Mouse (Mus musculus) liver, adult (tissue): ENCODE measurements around the gene Ypel5.

Source experiments
- GATA4 ChIP-seq: IDR thresholded peaks from 2 replicates; pipeline ENCODE4 v1.6.1; 2014; ENCODE audit warnings: mild to moderate bottlenecking, low read length; ENCODE audit not compliant: insufficient replicate concordance

The Ypel5 gene

GRCm38 (mm10) chr17:72881051-72881450 is 44.8 kb downstream of the Ypel5 start:
- TF ChIP-seq GATA4, result no peak

DNA sequence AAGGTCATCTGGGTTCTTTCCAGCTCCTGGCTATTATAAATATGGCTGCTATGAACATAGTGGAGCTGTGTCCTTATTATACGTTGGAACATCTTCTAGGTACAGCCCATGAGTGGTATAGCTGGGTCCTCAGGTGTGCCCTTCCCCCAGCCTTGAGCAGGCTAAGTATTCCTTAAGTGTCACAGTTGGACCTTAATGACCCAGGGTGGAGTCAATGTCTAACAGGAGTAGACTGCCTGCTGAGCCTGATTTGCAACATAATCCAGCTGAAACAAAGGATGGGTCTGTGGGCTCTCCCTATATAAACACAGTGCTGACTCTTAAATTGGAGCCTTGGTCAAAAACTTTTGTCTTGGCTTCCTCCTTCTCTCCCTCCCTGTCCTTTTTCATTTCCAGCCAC is 45.6 kb downstream of the Ypel5 start:
- TF ChIP-seq GATA4, result no peak

- TF ChIP-seq GATA4, result no peak
Observed at GRCm38 (mm10) chr17:72889556-72890397, 53.5 kb downstream of the Ypel5 start.

GRCm38 (mm10) chr17:72890398-72890898 is 54.2 kb downstream of the Ypel5 start:
- no peak for TF ChIP-seq GATA4

GRCm38 (mm10) chr17:72891556-72891955 is 55.3 kb downstream of the Ypel5 start:
- TF ChIP-seq GATA4, result no peak

DNA sequence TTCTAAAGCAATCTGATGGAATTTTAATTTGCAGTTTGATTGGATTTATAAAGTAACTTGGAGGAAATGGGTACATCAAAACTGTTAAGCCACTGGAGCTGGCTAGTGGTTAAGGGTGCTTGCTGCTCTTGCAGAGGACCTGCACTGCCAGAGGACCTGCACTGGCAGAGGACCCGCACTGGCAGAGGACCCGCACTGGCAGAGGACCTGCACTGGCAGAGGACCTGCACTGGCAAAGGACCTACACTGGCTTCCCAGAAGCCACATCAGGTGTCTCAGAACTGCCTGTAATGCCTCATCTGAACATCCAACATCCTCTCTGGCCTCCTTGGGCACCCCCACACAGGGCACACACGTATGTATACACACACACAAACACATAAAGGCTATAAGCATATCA is 59.3 kb downstream of the Ypel5 start:
- no peak for TF ChIP-seq GATA4

DNA sequence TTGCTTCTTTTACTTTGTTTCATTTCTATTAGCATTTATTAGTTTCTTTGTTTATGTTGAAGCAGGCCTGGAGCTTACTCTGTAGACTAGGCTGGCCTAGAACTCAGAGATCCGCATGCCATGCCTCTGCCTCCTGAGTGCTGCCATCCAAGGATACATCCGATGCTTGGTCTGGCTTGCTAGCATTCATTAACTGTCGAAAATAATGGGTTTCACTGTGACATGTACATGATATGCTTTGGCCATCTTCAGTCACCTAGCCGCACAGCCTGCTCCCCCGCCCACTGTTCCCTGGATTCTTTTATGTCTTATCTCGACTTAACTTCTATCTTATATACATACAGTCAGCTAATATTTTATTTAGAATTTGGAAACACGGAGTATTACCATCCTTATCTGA is 60.8 kb downstream of the Ypel5 start:
- TF ChIP-seq GATA4, result no peak

DNA sequence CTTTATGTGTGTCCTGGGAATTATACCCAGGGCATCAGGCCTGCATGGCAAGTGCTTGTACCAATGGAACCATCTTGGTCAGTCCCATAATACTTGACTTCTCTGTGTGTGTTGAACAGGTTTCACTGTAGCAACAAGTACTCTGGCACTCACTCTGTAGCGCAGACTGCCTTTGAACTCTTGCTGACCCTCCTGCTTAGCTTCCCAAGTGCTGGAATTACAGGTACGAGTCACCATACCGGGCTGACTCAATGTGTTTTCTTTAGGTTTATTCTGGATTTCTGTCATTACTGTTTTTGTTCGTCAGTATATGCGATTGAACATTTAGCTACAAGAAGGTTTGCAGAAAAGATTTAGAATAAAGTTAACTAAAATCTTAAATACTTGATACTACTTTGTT is 61.7 kb downstream of the Ypel5 start:
- no peak for TF ChIP-seq GATA4

- TF ChIP-seq GATA4, result no peak
Observed at GRCm38 (mm10) chr17:72898775-72899174, 62.5 kb downstream of the Ypel5 start.
